Mouse (Mus musculus): Measurements from ENCODE around the gene Pdzk1ip1. TPM values are rescaled to one million over a fixed set of nuclear protein-coding genes. Genes with fewer than 3 reads are reported as not detected.

Gene Pdzk1ip1
- polyA plus RNA-seq, 1 experiment from 2014 or later = 3.7 TPM

DNA sequence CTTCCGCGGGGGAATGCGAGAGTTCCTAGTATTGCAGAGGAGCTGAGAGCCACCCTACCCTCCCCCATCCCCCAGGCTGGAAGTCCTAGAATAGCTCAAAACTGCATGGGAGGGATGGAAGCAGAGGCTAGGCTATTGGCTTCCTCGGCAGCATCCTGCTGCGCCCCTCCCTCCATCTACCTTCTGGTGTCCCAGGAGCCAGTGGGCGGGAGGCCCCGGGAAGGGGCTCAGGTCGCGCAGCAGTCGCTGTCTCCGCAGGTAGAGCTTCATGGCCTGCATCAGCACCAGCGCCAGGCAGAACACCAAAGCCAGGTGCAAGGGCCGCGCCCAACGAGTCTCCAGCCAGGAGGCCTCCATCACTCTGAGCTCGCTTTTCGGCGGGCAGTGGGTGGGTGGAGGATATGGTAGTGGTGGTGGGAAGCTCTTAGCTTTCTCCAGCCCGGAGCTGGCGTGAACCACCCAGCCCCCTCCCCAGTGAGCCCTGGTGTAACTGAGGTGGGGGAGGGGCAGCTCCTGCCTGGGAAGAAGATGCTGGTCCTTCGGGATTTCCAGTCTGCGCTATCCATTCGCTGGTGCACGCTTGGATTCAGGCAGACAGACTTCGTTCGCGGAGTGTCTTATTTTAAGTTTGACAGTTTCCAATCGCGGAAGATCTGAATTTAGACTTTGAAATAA lies 45.2 kb downstream of the Pdzk1ip1 start, which contains the start of gene Cyp4x1:
Cyp4x1 (minus strand) TSS at position 661 of the 675 bp plus-strand sequence.
- no peaks in the 10 kb centered on the region for H3K9me3 ChIP-seq
- peak within 1 kb of the TSS; percentile 73 for H3K4me2 ChIP-seq
- peaks cover 14% of the 10 kb centered on the region for H3K4me1 ChIP-seq (replicated peaks)
- peak; percentile 93 for ATAC-seq (ENCODE audit: low FRiP score, low read depth)
- under 1% methylated on average over 29 of the region's 29 CpGs for WGBS
- peak within 1 kb of the TSS; percentile 68 for H3K9ac ChIP-seq
- peak within 1 kb of the TSS; percentile 86 for H3K27ac ChIP-seq (replicated peaks)
- H3K27me3 ChIP-seq = 0 out of 2 replicates have a peak, but pooled peaks cover 2% of the 10 kb centered on the region
- no peaks in the 10 kb centered on the region for H3K36me3 ChIP-seq
- peak within 1 kb of the TSS; percentile 56 for H3K4me3 ChIP-seq

DNA sequence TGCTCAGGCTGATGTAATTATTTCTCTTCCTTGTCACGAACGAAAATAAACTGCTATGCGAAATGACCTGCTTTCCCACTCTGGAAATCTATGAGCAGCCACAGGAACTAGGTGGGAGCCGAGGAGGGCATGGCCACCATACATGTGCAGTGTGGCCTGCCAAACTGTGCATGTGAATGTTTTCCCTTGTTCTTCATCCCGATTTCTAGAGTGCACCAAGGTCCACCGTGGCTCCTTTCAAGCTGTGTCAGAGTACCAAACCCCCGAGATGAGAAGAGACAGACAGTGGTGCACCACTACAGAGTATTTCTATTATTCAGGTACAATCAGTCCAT lies 45.8 kb downstream of the Pdzk1ip1 start:
- peak; percentile 66; the same call in 1 of the 2 replicates for ATAC-seq (ENCODE audit: low FRiP score, low read depth)
- Histone ChIP-seq H3K4me2 (peak overlapping the region; percentile 73), H3K9ac (peak overlapping the region; percentile 68), H3K27me3 (0 out of 2 replicates have a peak, but pooled peaks cover 2% of the 10 kb centered on the region), H3K36me3 (no peaks in the 10 kb centered on the region), H3K9me3 (no peaks in the 10 kb centered on the region), H3K27ac (replicated peaks) (peak overlapping the region; percentile 86), H3K4me3 (peak overlapping the region; percentile 56), H3K4me1 (replicated peaks) (peaks cover 14% of the 10 kb centered on the region)
- WGBS = 9% methylated on average over 7 of the region's 7 CpGs

Other genes with a start within 250 kb of the Pdzk1ip1 start
- 0.18 and 0.45 TPM in 2 replicates for gene Foxd2, start 179.8 kb upstream of the Pdzk1ip1 start, polyA plus RNA-seq (2015; fragmentation: Nextera tagmentation; extraction: Ambion mirVana)
- not detected in 2 replicates for gene Foxe3, start 162.7 kb upstream of the Pdzk1ip1 start, polyA plus RNA-seq (2015; fragmentation: Nextera tagmentation; extraction: Ambion mirVana)
- gene Cmpk1, start 101.5 kb upstream of the Pdzk1ip1 start, polyA plus RNA-seq (2015; fragmentation: Nextera tagmentation; extraction: Ambion mirVana) = 189 and 197 TPM in 2 replicates
- 2.6 and 2.8 TPM in 2 replicates for gene Stil, start 88.5 kb upstream of the Pdzk1ip1 start, polyA plus RNA-seq (2015; fragmentation: Nextera tagmentation; extraction: Ambion mirVana)
- 2.6 and 3.2 TPM in 2 replicates for gene Tal1, start 32.3 kb upstream of the Pdzk1ip1 start, polyA plus RNA-seq (2015; fragmentation: Nextera tagmentation; extraction: Ambion mirVana)
- gene Cyp4x1, start 45.6 kb downstream of the Pdzk1ip1 start, polyA plus RNA-seq (2015; fragmentation: Nextera tagmentation; extraction: Ambion mirVana) = 10.6 and 11.5 TPM in 2 replicates
- not detected in 2 replicates for gene Cyp4a29, start 153.4 kb downstream of the Pdzk1ip1 start, polyA plus RNA-seq (2015; fragmentation: Nextera tagmentation; extraction: Ambion mirVana)
- not detected in 2 replicates for gene Cyp4a12a, start 210.3 kb downstream of the Pdzk1ip1 start, polyA plus RNA-seq (2015; fragmentation: Nextera tagmentation; extraction: Ambion mirVana)

Measured in hindbrain, embryonic 15.5 days (tissue).